Mouse (Mus musculus) hindbrain, embryonic 11.5 days (tissue): ENCODE measurements around the gene Iyd. TPM values are rescaled to one million over a fixed set of nuclear protein-coding genes. Genes with fewer than 3 reads are reported as not detected.

Experiments
- ATAC-seq: fragments of 200-750 bp; cut with Nextera tagmentation; 2 replicates; pipeline ENCODE4 v1.8.0; 2017; ENCODE audit warnings: mild to moderate bottlenecking, moderate TSS enrichment, moderate library complexity; ENCODE audit not compliant: low FRiP score
- DNase-seq: peaks from one replicate; pipeline ENCODE4 v3.0.0-alpha.2; 2015; ENCODE audit warnings: low spot score
- H3K27ac ChIP-seq: fragments of 300-500 bp; sonication (generic); 2 replicates; pipeline ENCODE4 v1.5.1; 2014; ENCODE audit warnings: mild to moderate bottlenecking, low read depth, low read length
- H3K27me3 ChIP-seq: fragments of 300-500 bp; sonication (generic); 2 replicates; pipeline ENCODE4 v1.6.1; 2014; ENCODE audit warnings: mild to moderate bottlenecking, low read length, moderate library complexity, mixed read lengths; ENCODE audit not compliant: control insufficient read depth, insufficient read depth
- H3K36me3 ChIP-seq: fragments of 300-500 bp; sonication (generic); 2 replicates; pipeline ENCODE4 v1.6.1; 2014; ENCODE audit warnings: mild to moderate bottlenecking, low read length, moderate library complexity, mixed read lengths; ENCODE audit not compliant: control insufficient read depth, insufficient read depth
- H3K4me1 ChIP-seq: fragments of 300-500 bp; sonication (generic); replicated peaks from 2 replicates; pipeline ENCODE4 v1.6.1; 2014; ENCODE audit warnings: low read length, mixed read lengths; ENCODE audit not compliant: control insufficient read depth, insufficient read depth
- H3K4me2 ChIP-seq: fragments of 300-500 bp; sonication (generic); replicated peaks from 2 replicates; pipeline ENCODE4 v1.6.1; 2014; ENCODE audit warnings: mild to moderate bottlenecking, low read depth, low read length
- H3K4me3 ChIP-seq: fragments of 300-500 bp; sonication (generic); 2 replicates; pipeline ENCODE4 v1.5.1; 2014; ENCODE audit warnings: low read depth, low read length
- H3K9ac ChIP-seq: fragments of 300-500 bp; sonication (generic); 2 replicates; pipeline ENCODE4 v1.6.1; 2014; ENCODE audit warnings: low read depth, low read length
- H3K9me3 ChIP-seq: fragments of 300-500 bp; sonication (generic); 2 replicates; pipeline ENCODE4 v1.6.1; 2016; ENCODE audit warnings: low read length; ENCODE audit not compliant: control insufficient read depth
- WGBS: fragments of 180-500 bp; shearing (Covaris S2); extraction: QIAGEN DNeasy Blood & Tissue Kit; methylation state at CpG from one replicate; pipeline ENCODE4 v1.1.7; 2014; 5-methylcytosine and 5-hydroxymethylcytosine counted together
- polyA plus RNA-seq: library from polyadenylated mRNA; unstranded; fragments of >200 nt; fragmentation: Nextera tagmentation; extraction: Ambion mirVana; gene quantifications from 2 replicates; pipeline ENCODE4 v1.2.1, GENCODE M21; 2014

Gene Iyd
- polyA plus RNA-seq, 1 experiment from 2014 or later: not detected

GRCm38 (mm10) chr10:3530661-3531060 lies 9.4 kb upstream of the Iyd start:
- Histone ChIP-seq H3K4me3 (no peak overlapping the region), H3K27ac (no peak overlapping the region), H3K4me2 (no peak overlapping the region), H3K4me1 (no peaks in the 10 kb centered on the region), H3K27me3 (no peaks in the 10 kb centered on the region), H3K9ac (no peak overlapping the region), H3K36me3 (no peaks in the 10 kb centered on the region), H3K9me3 (no peaks in the 10 kb centered on the region)
- DNase-seq (no peak), ATAC-seq (no peak)
- 53% methylated on average over 4 of the region's 4 CpGs for WGBS

GRCm38 (mm10) chr10:3531375-3531774 lies 8.7 kb upstream of the Iyd start:
- Histone ChIP-seq H3K27ac (no peak overlapping the region), H3K4me3 (no peak overlapping the region), H3K4me1 (no peaks in the 10 kb centered on the region), H3K36me3 (no peaks in the 10 kb centered on the region), H3K27me3 (no peaks in the 10 kb centered on the region), H3K9me3 (no peaks in the 10 kb centered on the region), H3K9ac (no peak overlapping the region), H3K4me2 (no peak overlapping the region)
- 0 out of 2 replicates have a peak, but pooled peaks have one; percentile 28 for ATAC-seq
- peak; percentile 77 for DNase-seq
- WGBS: 4% methylated on average over 4 of the region's 4 CpGs

DNA sequence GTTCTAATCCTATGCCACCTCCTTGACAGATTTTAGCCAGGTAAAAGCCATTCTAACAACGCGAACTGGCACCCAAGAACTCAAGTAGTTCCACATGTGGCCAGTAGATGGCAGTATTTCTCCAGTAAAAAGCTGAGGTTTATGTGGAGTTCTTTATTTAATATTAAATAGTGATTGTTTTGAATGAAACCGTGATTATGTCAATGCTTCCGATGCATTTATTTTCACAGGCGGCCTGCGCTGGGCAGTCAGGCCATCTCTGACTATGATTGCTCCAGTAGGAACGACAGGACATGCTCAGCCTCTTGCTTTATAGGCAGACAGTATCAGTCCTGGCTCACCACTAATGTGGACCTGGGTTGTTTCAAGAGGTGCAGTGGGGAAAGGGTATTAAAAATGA lies 5.6 kb upstream of the Iyd start:
- H3K9ac ChIP-seq: no peak overlapping the region
- peak overlapping the region; percentile 24; the same call in 1 of the 2 replicates for H3K4me2 ChIP-seq
- DNase-seq (peak; percentile 72), ATAC-seq (peak; percentile 39)
- H3K4me1 ChIP-seq: 0 out of 2 replicates have a peak, but pooled peaks cover 3% of the 10 kb centered on the region
- no peaks in the 10 kb centered on the region for H3K36me3 ChIP-seq
- H3K4me3 ChIP-seq: no peak overlapping the region
- H3K27ac ChIP-seq: no peak overlapping the region
- WGBS: 8% methylated on average over 7 of the region's 7 CpGs
- H3K27me3 ChIP-seq: no peaks in the 10 kb centered on the region
- no peaks in the 10 kb centered on the region for H3K9me3 ChIP-seq

DNA sequence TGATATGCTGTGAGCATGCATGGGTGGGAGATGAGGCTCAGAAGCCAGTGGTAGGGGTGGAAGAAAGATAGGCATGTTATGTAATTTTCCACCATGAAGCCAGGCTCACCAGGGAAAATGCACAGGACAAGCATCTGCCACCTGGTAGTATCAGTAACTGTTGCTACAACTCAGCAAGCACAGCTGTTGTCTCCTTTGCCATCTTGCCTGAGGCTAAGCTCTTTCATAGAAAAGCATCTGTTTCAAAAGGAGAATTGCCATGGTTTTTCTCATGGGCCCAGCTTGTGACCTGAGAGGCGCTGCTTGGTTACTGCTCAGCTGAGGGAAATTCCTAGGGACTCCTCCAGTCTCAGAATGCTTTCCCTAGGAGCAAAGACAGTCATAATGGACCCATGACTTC lies 3.7 kb upstream of the Iyd start:
- H3K27me3 ChIP-seq: no peaks in the 10 kb centered on the region
- ATAC-seq (no peak), DNase-seq (no peak)
- H3K4me1 ChIP-seq: 0 out of 2 replicates have a peak, but pooled peaks cover 3% of the 10 kb centered on the region
- no peak overlapping the region for H3K4me3 ChIP-seq
- no peak overlapping the region for H3K27ac ChIP-seq
- no peak overlapping the region for H3K4me2 ChIP-seq
- WGBS: 74% methylated on average over 1 of the region's 1 CpGs
- H3K9ac ChIP-seq: no peak overlapping the region
- H3K9me3 ChIP-seq: no peaks in the 10 kb centered on the region
- H3K36me3 ChIP-seq: no peaks in the 10 kb centered on the region

DNA sequence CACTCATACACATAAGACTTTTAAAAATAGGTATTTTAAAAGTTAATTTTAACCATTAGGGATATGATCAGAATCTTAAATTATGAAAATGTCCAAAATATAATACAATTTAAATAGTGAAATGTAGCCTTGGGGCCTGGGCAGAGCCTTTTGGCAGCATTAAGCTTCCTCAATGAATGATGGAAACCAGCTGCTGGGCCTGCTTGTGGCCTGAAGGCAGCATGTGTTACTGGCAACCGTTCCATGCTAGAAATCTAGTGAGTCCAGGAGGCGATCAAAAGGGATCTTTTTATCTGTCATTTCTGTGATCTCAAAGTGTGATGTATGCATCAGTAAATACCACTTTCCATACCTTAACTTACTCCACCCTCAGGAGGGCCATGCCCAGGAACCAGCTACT lies 9.3 kb downstream of the Iyd start:
- WGBS: 79% methylated on average over 2 of the region's 2 CpGs
- DNase-seq: no peak
- no peak overlapping the region for H3K4me2 ChIP-seq

DNA sequence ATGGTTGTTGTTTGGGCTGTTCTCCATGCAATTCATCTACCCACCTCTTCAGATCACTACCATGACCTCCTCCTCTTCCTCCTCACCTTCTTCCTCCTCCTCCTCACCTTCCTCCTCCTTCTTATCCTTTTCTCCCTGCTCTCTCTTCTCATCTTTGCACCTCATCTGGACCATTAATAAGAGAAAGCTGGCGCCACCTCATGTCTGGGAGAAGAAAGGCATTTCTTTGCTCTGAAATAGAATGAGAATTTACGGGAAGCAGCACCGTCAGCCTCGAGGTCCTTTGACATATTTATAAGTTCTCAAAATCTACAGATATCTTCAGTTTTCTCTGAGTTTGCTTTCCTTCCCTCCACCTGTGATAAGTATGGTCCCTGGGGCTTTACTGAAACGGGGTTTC lies 15.1 kb downstream of the Iyd start:
- no peak overlapping the region for H3K27ac ChIP-seq
- ATAC-seq (no peak), DNase-seq (no peak)
- no peak overlapping the region for H3K9ac ChIP-seq
- H3K4me2 ChIP-seq: no peak overlapping the region
- WGBS: 67% methylated on average over 5 of the region's 5 CpGs
- H3K9me3 ChIP-seq: no peaks in the 10 kb centered on the region
- no peak overlapping the region for H3K4me3 ChIP-seq
- no peaks in the 10 kb centered on the region for H3K27me3 ChIP-seq
- no peaks in the 10 kb centered on the region for H3K4me1 ChIP-seq
- no peaks in the 10 kb centered on the region for H3K36me3 ChIP-seq

More for the DNA sequence above, 9.3 kb downstream of the Iyd start:
- no peak overlapping the region for H3K4me3 ChIP-seq
- H3K9me3 ChIP-seq: no peaks in the 10 kb centered on the region
- no peaks in the 10 kb centered on the region for H3K36me3 ChIP-seq
- no peaks in the 10 kb centered on the region for H3K4me1 ChIP-seq
- H3K9ac ChIP-seq: no peak overlapping the region
- ATAC-seq: no peak
- H3K27me3 ChIP-seq: no peaks in the 10 kb centered on the region
- no peak overlapping the region for H3K27ac ChIP-seq

DNA sequence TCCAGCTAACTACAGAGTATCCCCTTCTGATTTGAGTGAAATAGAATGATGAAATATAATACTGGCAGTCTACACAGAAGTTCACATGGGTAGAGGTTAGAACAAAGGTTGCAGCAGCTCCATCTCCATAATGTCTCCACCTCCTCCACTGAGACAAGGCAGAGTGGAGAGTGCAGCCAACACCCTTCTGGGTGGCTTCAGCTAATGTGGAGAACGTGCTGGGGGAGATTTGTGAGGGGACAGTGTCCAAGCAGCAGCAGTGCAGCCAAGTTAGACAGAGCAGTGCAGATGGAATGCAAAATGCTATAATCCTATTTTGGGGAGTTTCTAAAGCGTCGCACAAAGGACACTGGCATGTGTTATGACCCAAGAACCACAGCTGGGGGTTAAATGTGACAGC lies 16.5 kb downstream of the Iyd start:
- H3K27me3 ChIP-seq: no peaks in the 10 kb centered on the region
- DNase-seq: no peak
- H3K36me3 ChIP-seq: no peaks in the 10 kb centered on the region
- 92% methylated on average over 3 of the region's 3 CpGs for WGBS
- no peak overlapping the region for H3K27ac ChIP-seq
- no peak overlapping the region for H3K4me3 ChIP-seq
- H3K4me2 ChIP-seq: no peak overlapping the region
- no peaks in the 10 kb centered on the region for H3K4me1 ChIP-seq
- ATAC-seq: no peak
- no peak overlapping the region for H3K9ac ChIP-seq
- no peaks in the 10 kb centered on the region for H3K9me3 ChIP-seq

DNA sequence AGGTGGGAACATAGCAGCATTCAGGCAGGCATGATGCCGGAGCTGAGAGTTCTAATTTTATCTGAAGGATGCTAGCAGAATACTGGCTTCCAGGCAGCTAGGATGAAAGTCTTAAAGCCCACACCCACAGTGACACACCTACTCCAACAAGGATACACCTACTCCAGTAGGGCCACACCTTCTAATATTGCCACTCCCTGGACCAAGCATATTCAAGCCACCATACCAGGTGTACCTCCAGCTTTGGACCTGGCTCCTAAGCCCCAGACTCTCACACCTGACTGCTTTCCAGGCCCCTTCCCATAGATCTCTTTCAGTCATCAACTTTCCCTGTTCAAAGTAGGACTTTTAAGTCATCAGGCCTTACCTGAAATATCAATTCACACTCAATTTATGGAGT lies 19.1 kb downstream of the Iyd start:
- no peak for DNase-seq
- no peak for ATAC-seq
- no peaks in the 10 kb centered on the region for H3K4me1 ChIP-seq
- no peak overlapping the region for H3K27ac ChIP-seq
- 89% methylated on average over 1 of the region's 1 CpGs for WGBS
- H3K9me3 ChIP-seq: no peaks in the 10 kb centered on the region
- H3K4me3 ChIP-seq: no peak overlapping the region
- H3K27me3 ChIP-seq: no peaks in the 10 kb centered on the region
- no peak overlapping the region for H3K4me2 ChIP-seq
- no peaks in the 10 kb centered on the region for H3K36me3 ChIP-seq
- H3K9ac ChIP-seq: no peak overlapping the region

- H3K9ac ChIP-seq: no peak overlapping the region
- no peak for ATAC-seq
- no peaks in the 10 kb centered on the region for H3K27me3 ChIP-seq
- no peak overlapping the region for H3K4me3 ChIP-seq
- H3K4me1 ChIP-seq: no peaks in the 10 kb centered on the region
- H3K36me3 ChIP-seq: no peaks in the 10 kb centered on the region
- peak; percentile 21 for DNase-seq
- H3K9me3 ChIP-seq: no peaks in the 10 kb centered on the region
- no peak overlapping the region for H3K4me2 ChIP-seq
- H3K27ac ChIP-seq: no peak overlapping the region
Measured at GRCm38 (mm10) chr10:3562165-3562564, 22.1 kb downstream of the Iyd start.
